Mouse (Mus musculus): ENCODE results near the gene Ubxn1. TPM values are rescaled to one million over a fixed set of nuclear protein-coding genes. Genes with fewer than 3 reads are reported as not detected.
"Not testable (repeated sequence)": the region's sequence is repeated elsewhere in the genome, so short reads cannot be mapped to it uniquely, and the experiment has no call there.

The Ubxn1 gene
- polyA plus RNA-seq, 1 experiment from 2014 or later = 147 TPM

DNA sequence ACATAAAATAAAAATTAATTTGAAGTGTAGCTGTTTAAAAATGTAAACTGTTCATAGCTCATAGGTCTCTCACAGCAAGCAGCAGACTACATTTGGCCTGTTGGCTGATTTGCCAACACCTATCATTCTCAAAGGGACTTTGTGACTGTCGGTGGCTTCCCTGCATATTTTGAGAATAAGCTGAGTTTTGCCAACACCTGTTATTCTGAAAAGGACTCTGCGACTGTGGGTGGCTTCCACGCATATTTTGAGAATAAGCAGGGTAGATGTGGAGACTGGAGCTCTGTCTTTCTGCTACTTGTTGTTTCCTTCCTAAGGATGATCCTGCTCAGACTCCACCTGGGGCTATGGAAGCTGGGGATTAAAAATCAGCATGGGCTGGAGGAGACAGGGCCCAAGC lies 18.2 kb upstream of the Ubxn1 start:
- TF ChIP-seq CTCF (IDR thresholded peaks at IDR 0.05; ENCODE audit: low read depth) = no peak
- TF ChIP-seq EP300 (IDR thresholded peaks at IDR 0.05; ENCODE audit: low read depth) = no peak
- no peaks in the 10 kb centered on the region for H3K27me3 ChIP-seq (ENCODE audit: insufficient read depth, low read length)
- no peak for ATAC-seq
- no peak overlapping the region for H3K4me3 ChIP-seq (ENCODE audit: low read depth, low read length)
- H3K4me1 ChIP-seq (ENCODE audit: insufficient read depth) = no peaks in the 10 kb centered on the region
- H3K36me3 ChIP-seq (replicated peaks; ENCODE audit: insufficient read depth, low read length) = no peaks in the 10 kb centered on the region; the same call in 1 of the 2 replicates
- H3K4me2 ChIP-seq (ENCODE audit: low read depth, low read length) = no peak overlapping the region
- WGBS (ENCODE audit: insufficient replicate concordance) = 73% methylated on average over 3 of the region's 3 CpGs
- H3K27ac ChIP-seq (ENCODE audit: low read depth) = no peak overlapping the region
- DNase-seq = no peak
- no peaks in the 10 kb centered on the region for H3K9me3 ChIP-seq (ENCODE audit: low read length)
- H3K9ac ChIP-seq (replicated peaks) = no peak overlapping the region

DNA sequence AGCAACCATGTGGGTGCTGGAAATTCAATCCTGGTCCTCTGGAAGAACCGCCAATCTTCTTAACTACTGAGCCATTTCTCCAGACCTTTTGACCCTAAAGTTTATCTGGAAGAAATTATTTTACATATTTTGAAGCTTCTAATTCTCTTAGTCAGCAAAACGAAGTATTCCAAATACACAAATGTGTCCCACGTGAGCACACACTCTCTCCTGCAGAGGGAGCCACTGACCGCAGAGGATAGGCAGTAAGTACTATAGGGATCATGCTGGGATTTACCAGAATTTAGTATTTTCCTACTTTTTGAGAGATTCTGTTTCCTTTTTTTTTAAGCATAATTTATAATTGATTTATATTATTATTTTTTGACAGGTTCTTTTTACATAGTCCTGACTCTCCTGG lies 13.6 kb upstream of the Ubxn1 start:
- Histone ChIP-seq H3K27ac (ENCODE audit: low read depth) (no peak overlapping the region), H3K4me3 (ENCODE audit: low read depth, low read length) (no peak overlapping the region), H3K4me2 (ENCODE audit: low read depth, low read length) (no peak overlapping the region), H3K9me3 (ENCODE audit: low read length) (no peaks in the 10 kb centered on the region), H3K4me1 (ENCODE audit: insufficient read depth) (no peaks in the 10 kb centered on the region), H3K9ac (replicated peaks) (no peak overlapping the region), H3K36me3 (replicated peaks; ENCODE audit: insufficient read depth, low read length) (no peaks in the 10 kb centered on the region), H3K27me3 (ENCODE audit: insufficient read depth, low read length) (no peaks in the 10 kb centered on the region)
- TF ChIP-seq CTCF (IDR thresholded peaks at IDR 0.05; ENCODE audit: low read depth) = peak; percentile 83
- no peak for TF ChIP-seq EP300 (IDR thresholded peaks at IDR 0.05; ENCODE audit: low read depth)
- 32% methylated on average over 4 of the region's 4 CpGs for WGBS (ENCODE audit: insufficient replicate concordance)
- DNase-seq (peak; percentile 66), ATAC-seq (peak; percentile 57; the same call in 1 of the 2 replicates)

DNA sequence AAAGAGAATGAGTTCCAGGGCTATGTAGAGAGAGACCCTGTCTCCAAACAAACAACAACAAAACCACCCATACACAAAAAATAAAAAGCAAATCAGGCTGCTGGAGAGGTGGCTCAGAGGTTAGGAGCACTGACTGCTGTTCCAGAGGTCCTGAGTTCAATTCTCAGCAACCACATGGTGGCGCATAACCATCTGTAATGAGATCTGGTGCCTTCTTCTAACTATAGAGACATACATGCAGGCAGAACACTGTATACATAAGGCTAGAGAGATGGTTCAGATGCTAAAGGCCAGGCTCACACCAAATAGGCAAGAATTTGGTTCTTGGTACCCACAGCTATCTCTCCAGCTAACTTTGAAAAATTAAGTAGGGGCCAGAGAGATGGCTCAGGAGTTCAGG lies 12.3 kb upstream of the Ubxn1 start:
- no peak for ATAC-seq
- no peaks in the 10 kb centered on the region for H3K4me1 ChIP-seq (ENCODE audit: insufficient read depth)
- TF ChIP-seq EP300 (IDR thresholded peaks at IDR 0.05; ENCODE audit: low read depth) (no peak), CTCF (IDR thresholded peaks at IDR 0.05; ENCODE audit: low read depth) (peak; percentile 76)
- H3K4me3 ChIP-seq (ENCODE audit: low read depth, low read length) = no peak overlapping the region
- 19% methylated on average over 1 of the region's 1 CpGs for WGBS (ENCODE audit: insufficient replicate concordance)
- H3K27me3 ChIP-seq (ENCODE audit: insufficient read depth, low read length) = no peaks in the 10 kb centered on the region
- H3K36me3 ChIP-seq (replicated peaks; ENCODE audit: insufficient read depth, low read length) = no peaks in the 10 kb centered on the region
- H3K9me3 ChIP-seq (ENCODE audit: low read length) = no peaks in the 10 kb centered on the region
- no peak overlapping the region for H3K9ac ChIP-seq (replicated peaks)
- no peak for DNase-seq
- H3K4me2 ChIP-seq (ENCODE audit: low read depth, low read length) = no peak overlapping the region
- no peak overlapping the region for H3K27ac ChIP-seq (ENCODE audit: low read depth)

DNA sequence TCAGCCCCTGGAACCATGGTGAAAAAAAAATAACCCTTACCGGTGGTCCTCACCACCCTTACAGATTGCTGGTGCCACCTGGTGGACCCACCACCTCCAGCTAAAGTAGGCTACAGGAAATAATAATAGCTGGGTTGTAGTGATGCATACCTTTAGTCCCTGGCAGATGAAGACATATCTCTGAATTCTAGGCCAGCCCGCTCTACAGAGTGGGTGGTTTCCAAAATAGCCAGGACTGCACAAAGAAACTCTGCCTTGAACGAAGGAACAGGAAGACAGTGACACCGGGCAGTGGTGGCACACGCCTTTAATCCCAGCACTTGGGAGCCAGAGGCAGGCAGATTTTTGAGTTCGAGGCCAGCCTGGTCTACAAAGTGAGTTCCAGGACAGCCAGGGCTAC lies 7.0 kb upstream of the Ubxn1 start:
- 75% methylated on average over 6 of the region's 6 CpGs for WGBS (ENCODE audit: insufficient replicate concordance)
- DNase-seq = no peak

DNA sequence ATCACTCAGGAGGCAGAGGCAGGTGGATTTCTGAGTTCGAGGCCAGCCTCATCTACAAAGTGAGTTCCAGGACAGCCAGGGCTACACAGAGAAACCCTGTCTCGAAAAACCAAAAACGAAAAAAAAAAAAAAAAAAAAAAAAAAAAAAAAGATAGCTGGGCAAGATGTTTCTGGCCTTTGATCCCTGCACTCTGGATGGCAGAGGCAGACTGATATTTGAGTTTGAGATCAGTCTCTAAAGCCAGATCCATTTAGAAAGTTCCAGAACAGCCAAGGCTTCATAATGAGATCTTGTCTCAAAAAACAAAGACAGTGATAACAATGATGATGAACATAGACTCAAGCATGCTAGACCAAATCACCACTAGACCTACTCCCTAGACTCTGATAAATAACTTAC lies 915 bp upstream of the Ubxn1 start:
- not testable (repeated sequence) for ATAC-seq; DNase-seq; H3K9me3 ChIP-seq (ENCODE audit: low read length); H3K27me3 ChIP-seq (ENCODE audit: insufficient read depth, low read length)
- H3K27ac ChIP-seq (ENCODE audit: low read depth) = peak overlapping the region; percentile 86
- H3K9ac ChIP-seq (replicated peaks) = peak overlapping the region; percentile 98
- peak overlapping the region; percentile 77 for H3K4me2 ChIP-seq (ENCODE audit: low read depth, low read length)
- peaks cover 18% of the 10 kb centered on the region for H3K36me3 ChIP-seq (replicated peaks; ENCODE audit: insufficient read depth, low read length)
- H3K4me1 ChIP-seq (ENCODE audit: insufficient read depth) = peaks cover 11% of the 10 kb centered on the region; the same call in 1 of the 2 replicates
- 56% methylated on average over 3 of the region's 3 CpGs for WGBS (ENCODE audit: insufficient replicate concordance)
- H3K4me3 ChIP-seq (ENCODE audit: low read depth, low read length) = peak overlapping the region; percentile 96

More for the DNA sequence above, 7.0 kb upstream of the Ubxn1 start:
- H3K9ac ChIP-seq (replicated peaks) = no peak overlapping the region
- H3K4me1 ChIP-seq (ENCODE audit: insufficient read depth) = no peaks in the 10 kb centered on the region
- no peak overlapping the region for H3K27ac ChIP-seq (ENCODE audit: low read depth)
- H3K36me3 ChIP-seq (replicated peaks; ENCODE audit: insufficient read depth, low read length) = no peaks in the 10 kb centered on the region
- no peaks in the 10 kb centered on the region for H3K9me3 ChIP-seq (ENCODE audit: low read length)
- ATAC-seq = no peak
- no peak overlapping the region for H3K4me2 ChIP-seq (ENCODE audit: low read depth, low read length)
- no peaks in the 10 kb centered on the region for H3K27me3 ChIP-seq (ENCODE audit: insufficient read depth, low read length)
- TF ChIP-seq EP300 (IDR thresholded peaks at IDR 0.05; ENCODE audit: low read depth) = no peak
- TF ChIP-seq CTCF (IDR thresholded peaks at IDR 0.05; ENCODE audit: low read depth) = no peak
- no peak overlapping the region for H3K4me3 ChIP-seq (ENCODE audit: low read depth, low read length)

DNA sequence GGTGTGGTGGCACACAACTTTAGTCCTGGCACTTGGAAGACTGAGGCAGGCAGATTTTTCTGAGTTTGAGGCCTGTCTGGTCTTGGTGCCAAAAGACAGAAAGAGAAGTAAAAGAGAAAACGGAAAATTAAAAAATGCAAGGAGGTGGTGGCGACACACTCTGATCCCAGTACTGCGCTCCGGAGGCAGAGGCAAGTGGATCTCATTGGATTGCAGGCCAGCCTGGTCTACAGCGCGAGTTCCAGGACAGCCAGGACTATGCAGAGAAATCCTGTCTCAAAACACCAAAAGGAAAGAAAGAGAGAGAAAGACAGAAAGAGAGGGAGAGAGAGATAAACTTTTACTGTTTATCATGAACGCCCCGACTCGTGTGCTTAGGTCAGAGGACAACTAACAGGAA lies 458 bp upstream of the Ubxn1 start:
- H3K9me3 ChIP-seq (ENCODE audit: low read length) = no peaks in the 10 kb centered on the region
- WGBS (ENCODE audit: insufficient replicate concordance) = 25% methylated on average over 9 of the region's 9 CpGs
- DNase-seq = peak; percentile 17
- peaks cover 11% of the 10 kb centered on the region; the same call in 1 of the 2 replicates for H3K4me1 ChIP-seq (ENCODE audit: insufficient read depth)
- ATAC-seq = 0 out of 2 replicates have a peak, but pooled peaks have one; percentile 9
- H3K4me3 ChIP-seq (ENCODE audit: low read depth, low read length) = peak overlapping the region; percentile 96
- H3K36me3 ChIP-seq (replicated peaks; ENCODE audit: insufficient read depth, low read length) = peaks cover 22% of the 10 kb centered on the region
- peak overlapping the region; percentile 77 for H3K4me2 ChIP-seq (ENCODE audit: low read depth, low read length)
- TF ChIP-seq CTCF (IDR thresholded peaks at IDR 0.05; ENCODE audit: low read depth) (no peak), EP300 (IDR thresholded peaks at IDR 0.05; ENCODE audit: low read depth) (no peak)
- peak overlapping the region; percentile 74 for H3K27ac ChIP-seq (ENCODE audit: low read depth)
- H3K27me3 ChIP-seq (ENCODE audit: insufficient read depth, low read length) = no peaks in the 10 kb centered on the region
- H3K9ac ChIP-seq (replicated peaks) = peak overlapping the region; percentile 98

All from liver, postnatal 0 days (tissue).